Mouse (Mus musculus) T-helper 17 cell (primary cell): ENCODE data around the gene Tekt5.

ENCODE experiments used
- in situ Hi-C, 2 experiments: fragments of 300-600 bp; cut with MboI, MseI; formaldehyde crosslinking; loops; 1 replicate in 1 of 2; 2 replicates in 1 of 2; pipeline ENCODE4 v1.15.1; 2025; ENCODE audit warnings: high pct_unique_total_duplicates in 2 of 2

Gene Tekt5

DNA sequence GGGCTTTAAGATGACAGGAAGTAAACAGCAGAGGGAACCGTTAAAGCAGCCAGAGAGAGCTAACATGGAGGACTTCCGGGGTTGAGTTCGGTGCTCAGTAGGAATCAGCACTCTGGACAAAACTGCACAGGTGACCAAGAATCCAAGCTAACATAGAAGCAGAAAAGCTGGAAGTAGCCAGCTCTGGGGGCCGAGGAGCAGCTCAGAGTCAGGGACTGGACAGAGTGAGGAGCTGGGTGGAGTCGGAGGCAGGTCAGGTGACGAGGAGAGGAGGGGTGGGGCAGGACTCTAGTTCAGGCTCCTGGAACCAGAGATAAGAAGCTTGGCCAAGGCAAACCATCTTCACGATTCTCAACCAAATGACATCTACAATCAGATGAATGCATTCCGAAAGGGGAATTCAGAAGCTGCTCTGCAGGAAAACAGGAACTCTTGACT is 11.2 kb downstream of the Tekt5 start:
- in situ Hi-C loops, result no loop called here

DNA sequence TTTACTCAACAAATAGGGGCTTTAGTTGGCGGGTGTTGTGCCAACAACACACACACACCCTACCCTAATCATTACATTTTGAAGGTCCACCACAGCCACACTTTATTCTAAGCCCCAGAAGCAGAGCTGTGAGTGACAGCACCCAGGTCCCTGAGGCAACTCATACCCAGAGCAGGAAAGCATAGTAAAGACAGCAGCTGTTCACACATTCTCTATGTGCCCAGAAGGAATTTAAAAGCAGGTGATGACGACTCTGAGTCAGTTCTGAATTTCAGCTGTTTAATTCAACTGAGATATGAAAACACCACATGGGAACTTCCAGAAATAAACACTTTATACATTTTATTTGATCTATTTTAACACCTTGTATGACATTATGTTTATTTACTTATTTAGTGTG is 15.8 kb downstream of the Tekt5 start:
- in situ Hi-C loops, result no loop called here

DNA sequence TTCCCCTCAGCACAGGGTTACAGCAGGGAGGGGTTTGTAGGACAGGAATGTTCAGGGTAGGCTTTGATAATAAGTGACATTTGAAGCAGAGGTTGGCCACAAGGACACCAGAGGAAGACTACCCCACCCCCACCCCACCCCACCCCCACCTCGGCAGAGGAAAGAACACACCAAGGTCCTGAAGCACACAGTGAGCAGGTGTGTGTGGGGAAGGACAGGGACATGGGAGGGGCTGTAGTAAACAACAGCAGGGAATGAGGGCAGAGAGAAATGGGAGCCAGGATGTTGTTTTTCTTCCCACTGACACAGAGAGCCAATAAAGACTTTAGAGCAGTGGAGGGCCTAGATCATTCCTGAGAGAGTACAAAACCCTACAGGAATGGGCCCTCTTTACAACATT is 18.0 kb downstream of the Tekt5 start:
- in situ Hi-C loops, result no loop called here

DNA sequence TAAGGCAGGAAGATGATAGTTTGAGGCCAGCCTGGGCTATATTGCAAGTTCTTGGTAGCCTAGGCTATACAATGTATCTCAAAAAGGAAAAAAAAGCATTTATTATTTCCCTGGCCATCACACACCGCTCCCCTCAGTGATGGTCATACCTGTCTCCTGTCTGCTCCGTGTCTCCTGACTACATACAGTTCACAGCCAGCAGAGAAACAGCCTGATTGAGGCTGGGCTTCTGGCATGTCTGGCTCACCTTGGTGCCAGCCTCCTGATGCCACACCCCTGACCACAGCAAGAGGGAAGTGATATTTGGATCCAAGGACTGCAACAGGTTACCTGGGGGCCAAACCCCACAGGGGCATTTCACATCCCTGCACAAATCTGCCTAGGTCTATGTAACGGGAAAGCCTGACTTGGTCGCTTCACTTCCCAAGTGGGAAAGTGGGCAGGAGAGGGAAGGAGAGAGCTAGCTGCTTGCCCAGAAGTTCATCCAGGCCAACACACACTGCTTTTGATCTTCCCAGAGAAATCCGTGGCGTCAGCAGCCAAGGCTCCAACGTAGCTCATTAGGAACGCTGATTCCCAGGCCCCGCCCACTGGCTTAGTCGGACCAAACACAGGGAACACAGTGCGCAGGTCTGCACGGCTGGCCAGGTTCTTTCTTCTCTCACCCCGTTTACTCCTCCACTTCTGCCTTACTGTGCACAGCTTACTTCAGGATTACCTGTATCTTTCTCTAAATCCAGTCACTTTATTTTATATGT is 20.9 kb downstream of the Tekt5 start:
- in situ Hi-C loops, result no loop called here

DNA sequence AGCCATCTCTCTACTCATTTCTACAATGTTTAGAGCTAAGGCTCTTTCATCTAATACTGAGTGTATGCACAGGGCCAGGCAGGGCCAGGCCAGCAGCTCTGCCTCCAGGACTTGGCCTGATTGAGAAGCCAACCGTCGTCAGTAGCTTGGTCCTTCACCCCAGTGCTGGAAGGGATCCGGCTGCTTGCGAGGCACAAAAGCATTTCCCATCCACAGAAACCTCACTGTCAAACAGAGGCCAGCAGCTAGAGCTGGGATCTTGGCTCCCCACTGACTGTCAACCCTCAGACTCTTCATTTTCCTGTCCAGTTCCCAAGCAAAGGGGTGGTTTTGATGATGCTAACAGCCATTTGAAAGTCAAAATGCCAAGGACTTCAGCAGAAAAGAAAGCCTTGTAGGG is 22.9 kb downstream of the Tekt5 start:
- in situ Hi-C loops, result no loop called here

DNA sequence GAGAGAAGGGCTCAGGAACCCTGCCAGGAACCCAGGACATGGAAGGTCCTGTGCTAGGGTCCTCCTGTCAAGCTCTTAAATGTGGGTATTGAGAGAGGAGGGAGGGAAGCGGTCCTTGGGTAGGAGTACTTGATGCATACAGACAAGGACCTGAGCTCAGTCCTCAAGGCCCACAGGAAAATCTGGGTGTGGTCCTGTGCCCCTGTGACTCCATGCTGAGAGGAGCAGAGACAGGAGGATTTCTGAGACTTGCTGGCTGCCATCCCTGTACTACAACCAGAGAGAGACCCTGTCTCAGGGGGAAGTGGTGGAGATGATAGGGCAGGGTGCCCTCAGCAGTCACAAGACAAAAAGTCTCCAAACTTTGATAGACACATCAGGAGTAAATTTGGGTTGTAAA is 25.3 kb downstream of the Tekt5 start:
- in situ Hi-C loops, result loop anchor here (10.0 kb wide), 2 partner anchors 65 to 1365 kb away; no protein-coding TSS in a partner anchor

DNA sequence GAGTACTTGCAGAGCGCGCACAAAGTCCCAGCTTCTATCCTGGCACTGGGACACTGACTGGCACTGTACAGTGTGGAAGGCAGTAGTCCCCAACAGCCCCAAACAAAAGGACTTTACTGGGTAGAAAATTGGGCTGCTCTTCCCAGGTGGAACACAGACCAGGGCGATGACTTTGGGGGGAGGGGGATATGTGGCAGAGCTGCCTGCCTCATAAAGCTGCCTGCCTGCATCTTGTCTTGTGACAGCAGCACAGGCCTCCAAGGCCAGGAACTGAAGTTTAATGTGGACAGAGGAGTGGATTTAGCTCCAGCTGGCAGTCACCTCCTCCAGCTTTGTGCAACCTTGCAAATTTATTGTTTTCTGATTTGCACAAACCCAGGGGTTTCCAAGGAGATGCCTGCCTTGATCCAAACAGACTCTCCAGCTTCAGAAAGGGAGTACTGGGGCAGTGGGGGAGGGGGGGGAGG is 25.8 kb downstream of the Tekt5 start:
- in situ Hi-C loops, result loop anchor here (10.0 kb wide), 2 partner anchors 65 to 1365 kb away; no protein-coding TSS in a partner anchor

DNA sequence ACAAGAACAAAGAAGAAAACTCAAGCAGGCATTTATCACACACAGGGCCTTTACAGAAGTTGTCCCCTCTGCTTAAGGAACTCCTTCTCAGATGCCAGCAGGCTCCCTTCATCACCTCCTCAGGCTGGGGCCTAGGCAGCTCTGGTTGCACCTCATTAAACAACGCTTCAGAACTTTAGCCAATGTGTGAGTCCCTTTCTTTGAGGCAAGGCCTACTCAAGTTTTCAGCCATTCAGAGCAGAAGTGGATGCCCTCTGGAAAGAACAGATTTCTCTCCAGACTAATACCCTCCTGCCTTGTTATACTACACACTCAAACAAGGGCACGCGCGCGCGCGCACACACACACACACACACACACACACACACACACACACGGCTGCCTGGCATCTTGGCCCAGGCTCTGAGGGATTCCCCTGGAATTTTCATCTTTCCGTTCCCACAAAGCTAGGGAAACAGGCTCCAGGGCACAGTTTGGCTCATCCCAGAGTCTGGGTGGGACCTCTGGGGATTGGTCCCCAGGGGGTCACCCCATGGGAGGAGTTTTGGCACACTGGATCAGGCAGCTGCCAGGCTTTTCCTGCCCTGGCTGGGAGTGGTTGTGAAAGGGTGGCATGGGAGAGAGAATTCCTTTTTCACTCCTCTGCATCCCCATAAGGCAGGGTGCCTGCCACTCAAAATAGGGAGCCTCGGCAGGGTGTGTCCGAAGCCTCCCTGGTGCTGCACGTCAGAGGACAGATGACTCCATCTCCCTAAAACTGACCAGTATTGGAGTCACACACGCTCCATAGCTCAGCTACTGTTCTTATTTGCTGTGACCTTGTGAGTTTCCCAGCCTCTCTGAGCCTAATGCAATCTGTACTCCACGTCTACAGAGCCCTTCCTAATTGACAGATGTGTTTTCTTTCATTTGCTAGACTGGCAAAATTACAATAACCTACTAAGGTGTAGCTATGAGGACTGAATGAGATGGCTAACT is 28.8 kb downstream of the Tekt5 start:
- in situ Hi-C loops, result loop anchor here (10.0 kb wide), 2 partner anchors 62 to 1368 kb away; no protein-coding TSS in a partner anchor

DNA sequence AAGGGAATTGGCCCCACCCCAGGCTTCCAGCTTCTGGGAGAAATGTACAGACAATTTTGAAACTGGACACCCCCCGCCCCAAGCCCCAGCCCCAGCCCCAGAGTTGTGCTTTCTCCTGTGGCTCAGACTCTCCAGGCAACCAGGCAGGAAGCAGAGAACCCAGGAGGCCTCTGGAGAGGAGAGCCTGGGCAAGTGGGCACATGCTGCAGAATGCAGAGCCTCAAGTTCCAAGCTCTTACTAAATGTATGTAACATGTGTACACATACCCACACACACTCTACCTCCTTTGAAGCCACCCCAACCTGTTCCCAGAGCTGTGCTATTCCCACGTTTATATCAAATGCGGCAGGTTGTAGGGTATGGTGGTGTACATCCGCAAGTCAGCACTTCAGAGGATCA is 29.5 kb downstream of the Tekt5 start:
- in situ Hi-C loops, result loop anchor here (10.0 kb wide), 2 partner anchors 61 to 1369 kb away; no protein-coding TSS in a partner anchor

DNA sequence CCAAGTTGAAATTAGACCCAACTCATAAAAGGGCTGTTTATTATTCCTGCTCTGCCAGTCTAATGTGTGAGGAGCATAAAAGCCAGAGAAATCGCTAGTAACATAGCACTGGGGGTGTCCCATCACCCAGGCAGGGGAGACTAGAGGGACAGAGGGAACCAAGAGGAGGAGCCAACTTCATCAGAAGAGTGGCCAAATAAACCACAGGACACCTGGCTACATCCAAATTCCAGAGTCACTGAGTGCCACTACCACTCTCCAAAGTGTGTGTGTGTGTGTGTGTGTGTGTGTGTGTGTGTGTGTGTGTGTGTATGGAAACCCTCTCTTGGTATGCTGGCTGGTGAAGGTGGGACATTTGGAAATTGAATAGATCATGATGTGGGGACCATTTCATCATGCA is 32.2 kb downstream of the Tekt5 start:
- in situ Hi-C loops, result loop anchor here (10.0 kb wide), 2 partner anchors 58 to 1372 kb away; no protein-coding TSS in a partner anchor

DNA sequence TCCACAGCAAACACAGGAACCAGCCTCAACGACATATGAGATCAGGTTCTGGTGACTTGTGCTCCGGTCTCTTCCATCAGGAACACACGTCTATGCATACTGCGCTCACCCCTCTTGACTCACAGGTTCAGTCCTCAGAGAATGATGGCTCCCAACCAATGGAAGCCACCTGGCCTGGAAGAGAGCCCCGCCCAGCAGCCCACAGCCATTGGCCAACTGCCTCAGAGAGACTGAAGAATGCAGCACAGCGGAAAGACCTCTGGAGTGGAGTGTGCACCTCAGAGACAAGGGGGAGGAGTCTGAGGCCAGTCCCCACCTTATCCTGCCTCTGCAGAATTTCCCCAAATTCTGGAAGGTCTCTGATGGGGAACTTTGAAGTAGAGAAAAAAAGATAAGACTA is 36.0 kb downstream of the Tekt5 start:
- in situ Hi-C loops, result loop anchor here in 1 of 2 experiments (10.0 kb wide), 1 partner anchor 1574 kb away; no protein-coding TSS in a partner anchor

DNA sequence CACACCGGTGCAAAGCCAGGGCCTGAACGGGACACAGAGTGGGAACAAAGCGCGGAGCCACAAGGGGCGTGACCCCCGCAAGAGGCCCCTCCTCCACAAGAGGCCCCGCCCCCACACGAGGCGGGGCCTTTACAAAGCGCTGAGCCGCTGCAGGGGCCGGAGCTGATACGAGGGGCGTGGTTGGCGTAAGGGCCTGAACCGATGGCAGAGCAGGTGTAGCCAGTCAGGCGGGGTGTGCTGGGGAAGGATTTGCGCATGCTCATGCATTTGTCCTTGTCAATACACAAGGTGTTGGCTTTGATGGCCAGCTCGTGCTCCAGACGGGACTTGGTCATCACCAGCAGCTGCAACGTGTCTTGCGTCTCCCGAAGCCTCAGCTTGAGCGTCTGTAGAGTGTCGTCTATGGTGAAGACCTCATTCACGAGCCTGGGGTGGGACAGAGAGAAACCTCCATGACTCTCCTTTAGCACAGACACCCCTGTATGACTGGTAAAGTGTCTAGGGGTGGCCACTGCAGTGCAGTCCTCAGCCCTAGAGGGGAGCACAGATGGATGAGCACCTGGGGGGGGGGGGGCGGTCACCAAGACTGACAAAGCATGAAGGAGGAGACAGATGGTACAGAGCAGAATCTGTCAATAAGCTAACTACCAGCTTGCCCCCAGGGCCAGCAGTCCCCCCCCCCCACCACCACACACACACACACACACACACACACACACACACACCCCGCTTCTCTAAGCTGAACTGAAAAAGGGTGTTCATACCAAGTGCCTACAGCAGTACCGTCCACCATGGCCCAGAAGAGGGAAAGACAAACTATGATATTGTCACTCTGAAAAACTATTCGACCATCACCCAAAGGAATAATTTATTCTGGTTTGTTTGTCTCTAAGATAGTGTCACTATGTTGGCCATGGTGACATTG is 37.0 kb downstream of the Tekt5 start:
- in situ Hi-C loops, result loop anchor here in 1 of 2 experiments (10.0 kb wide), 1 partner anchor 1573 kb away; no protein-coding TSS in a partner anchor

DNA sequence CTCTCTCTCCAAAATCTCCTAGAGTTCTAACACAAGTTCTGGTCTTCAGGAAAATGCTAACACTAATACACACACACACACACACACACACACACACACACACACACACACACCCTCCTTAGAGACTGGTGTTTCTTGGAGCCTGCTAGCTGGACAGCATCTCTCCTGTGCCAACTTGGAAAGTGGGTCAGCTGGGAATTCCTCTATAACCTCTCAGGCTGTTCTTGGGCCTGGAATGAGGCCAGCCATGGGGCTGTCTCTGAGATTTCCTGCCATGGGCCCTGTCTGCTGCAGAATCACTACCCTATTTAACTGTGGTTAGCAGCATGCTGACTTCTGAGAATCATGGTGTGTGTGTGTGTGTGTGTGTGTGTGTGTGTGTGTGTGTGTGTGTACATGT is 40.3 kb downstream of the Tekt5 start:
- in situ Hi-C loops, result loop anchor here in 1 of 2 experiments (10.0 kb wide), 1 partner anchor 1570 kb away; no protein-coding TSS in a partner anchor

DNA sequence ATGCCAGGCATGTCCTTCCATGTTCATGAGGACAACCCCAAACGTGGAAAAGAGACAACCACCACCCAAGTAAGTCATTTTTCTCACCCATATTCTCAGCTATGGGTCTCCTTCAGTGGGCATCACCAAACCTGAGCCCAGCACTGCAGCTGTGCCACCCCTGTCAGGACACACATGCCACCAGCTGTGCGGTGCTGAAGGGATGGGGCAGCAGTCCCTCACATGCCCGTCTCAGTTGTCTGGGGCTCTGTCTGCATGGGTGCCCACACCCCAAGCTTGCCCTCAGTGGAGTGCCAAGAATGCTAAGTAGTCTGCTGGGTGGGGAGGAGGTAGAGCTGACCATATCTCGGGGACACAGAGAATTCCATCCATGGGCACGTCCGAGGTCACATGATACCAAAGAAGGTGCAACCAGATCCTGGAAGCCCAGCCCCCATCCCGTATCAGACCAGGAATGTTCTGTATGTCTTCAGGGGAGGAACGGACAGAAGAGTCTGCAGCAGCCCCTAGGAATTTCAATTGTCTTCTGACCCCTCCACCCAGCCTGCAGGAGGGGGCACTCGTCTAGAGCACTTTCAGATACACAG is 44.1 kb downstream of the Tekt5 start:
- in situ Hi-C loops, result loop anchor here in 1 of 2 experiments (10.0 kb wide), 1 partner anchor 1566 kb away; no protein-coding TSS in a partner anchor

DNA sequence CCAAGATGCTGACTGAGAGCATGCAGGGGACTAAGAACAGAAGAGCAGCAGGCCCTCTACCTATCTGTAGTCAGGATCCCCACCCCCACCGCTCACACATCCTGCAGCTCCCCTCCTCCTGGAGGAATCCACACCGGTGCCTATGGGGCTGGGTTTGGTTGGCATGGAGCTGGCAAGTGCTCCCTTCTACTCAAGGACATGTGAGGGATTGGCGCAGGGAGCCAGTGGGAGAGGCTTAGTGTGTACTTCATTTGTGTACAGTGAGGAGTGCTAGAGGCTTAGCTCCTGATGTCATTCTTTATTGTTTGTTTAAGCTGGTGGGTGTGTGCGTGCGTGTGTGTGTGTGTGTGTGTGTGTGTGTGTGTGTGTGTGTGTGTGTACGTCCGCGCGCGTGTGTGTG is 45.4 kb downstream of the Tekt5 start:
- in situ Hi-C loops, result loop anchor here in 1 of 2 experiments (10.0 kb wide), 1 partner anchor 1565 kb away; no protein-coding TSS in a partner anchor

DNA sequence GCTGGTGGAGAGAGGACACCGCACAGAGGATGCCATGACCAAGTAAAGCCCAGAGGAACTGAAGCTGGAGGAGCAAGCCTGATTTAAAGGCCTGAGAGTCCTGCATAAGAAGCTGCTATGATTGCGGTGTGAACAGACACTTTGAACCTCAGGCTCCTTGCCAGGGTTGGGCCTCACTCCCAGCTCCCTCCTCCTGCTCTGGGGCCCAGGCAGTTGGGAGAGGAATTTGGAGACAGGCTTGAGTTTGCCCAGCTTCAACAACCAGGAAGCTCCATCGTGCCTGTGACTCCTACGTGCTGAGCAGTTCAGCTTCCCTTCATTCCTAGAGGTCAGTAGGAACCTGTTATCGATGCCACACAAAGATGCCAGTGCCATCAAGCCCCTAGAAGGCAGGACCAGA is 45.9 kb downstream of the Tekt5 start:
- in situ Hi-C loops, result no loop called here

DNA sequence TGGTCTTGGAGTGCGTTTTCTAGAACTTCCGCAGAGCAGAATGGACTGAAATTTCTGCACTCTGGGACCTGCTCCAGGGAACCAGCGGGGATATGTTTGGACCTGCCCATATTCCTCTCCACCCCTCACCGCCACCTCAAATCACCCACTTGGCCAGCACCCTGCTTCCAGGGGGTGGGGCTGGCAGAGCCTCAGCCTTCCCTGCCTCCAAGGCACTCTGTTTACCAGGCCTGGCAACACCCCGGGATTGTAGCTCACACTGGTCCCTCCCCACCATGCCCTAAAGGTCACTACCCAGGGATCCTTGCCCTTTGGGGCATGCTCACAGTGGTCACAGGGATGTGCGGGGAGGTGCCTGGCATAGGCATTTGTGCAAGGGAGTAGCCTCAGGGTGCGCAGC is 47.7 kb downstream of the Tekt5 start:
- in situ Hi-C loops, result no loop called here

DNA sequence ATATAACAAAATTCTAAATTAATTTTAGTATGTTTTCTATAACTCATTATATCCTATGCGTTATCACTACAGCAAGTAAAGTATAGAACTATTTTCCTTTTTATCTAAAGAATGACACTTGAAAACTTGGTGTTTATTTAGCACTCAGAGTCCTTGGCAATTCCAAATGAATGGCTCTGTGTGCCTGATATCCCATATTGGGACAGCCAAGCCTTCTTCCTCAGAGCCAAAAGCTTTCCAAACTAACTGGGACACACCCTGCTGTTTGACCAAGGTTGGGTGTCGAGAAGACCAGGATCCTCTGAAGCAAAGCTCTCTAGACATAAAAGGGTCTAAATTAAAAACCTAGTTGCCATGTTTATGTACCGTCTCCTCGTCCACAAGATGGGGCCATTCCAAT is 54.2 kb downstream of the Tekt5 start:
- in situ Hi-C loops, result no loop called here

DNA sequence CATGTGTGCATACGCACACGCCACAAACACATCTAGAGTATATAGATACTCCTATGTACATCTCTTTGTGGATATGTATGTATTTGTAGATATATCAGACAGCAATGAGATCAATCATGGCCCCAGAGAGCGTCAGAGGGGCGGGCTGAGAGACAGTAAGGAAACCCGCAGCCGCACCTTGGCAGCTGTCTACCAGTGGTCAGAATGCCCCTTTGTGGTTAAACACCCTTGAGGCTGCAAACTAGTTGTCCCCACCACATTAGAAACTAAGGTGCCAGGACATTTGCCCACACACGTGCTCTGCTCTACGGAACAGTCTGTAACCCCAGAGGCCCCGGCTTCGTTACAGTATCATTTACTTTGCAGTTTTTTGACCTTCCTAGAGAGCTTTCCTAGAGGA is 55.4 kb downstream of the Tekt5 start:
- in situ Hi-C loops, result no loop called here

DNA sequence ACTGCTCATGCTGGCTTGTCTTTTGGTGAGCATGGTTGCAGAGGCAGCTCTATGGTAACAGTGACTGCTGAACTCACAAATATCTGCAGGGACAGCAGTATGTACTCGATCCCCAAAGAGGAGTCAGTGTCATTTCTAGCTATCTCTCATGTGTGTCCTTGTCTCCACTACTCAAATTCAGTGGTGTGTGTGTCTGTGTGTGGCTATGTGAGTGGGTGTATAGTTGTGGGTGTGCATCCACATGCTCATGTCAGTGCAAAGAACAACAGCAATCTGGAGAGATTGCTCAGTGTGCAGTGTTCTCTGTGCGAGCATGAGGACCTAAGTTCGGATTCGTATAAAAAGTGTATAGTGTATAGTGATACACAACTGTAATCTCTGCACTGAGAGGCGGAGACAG is 56.7 kb downstream of the Tekt5 start:
- in situ Hi-C loops, result no loop called here
